Mouse (Mus musculus) T-cell, adult 2 months (primary cell): ENCODE measurements around the gene Eif3a.
A peak's percentile ranks its signal among the peaks of the same experiment; 100 is the strongest.

Source experiments
- DNase-seq: peaks from one replicate; pipeline ENCODE4 v3.0.0; 2022; ENCODE audit warnings: low spot score

The Eif3a gene

GRCm38 (mm10) chr19:60758896-60759835 is 31.3 kb downstream of the Eif3a start:
- DNase-seq: no peak

- no peak for DNase-seq
These were observed 33.2 kb downstream of the Eif3a start for GRCm38 (mm10) chr19:60757099-60757785.

DNA sequence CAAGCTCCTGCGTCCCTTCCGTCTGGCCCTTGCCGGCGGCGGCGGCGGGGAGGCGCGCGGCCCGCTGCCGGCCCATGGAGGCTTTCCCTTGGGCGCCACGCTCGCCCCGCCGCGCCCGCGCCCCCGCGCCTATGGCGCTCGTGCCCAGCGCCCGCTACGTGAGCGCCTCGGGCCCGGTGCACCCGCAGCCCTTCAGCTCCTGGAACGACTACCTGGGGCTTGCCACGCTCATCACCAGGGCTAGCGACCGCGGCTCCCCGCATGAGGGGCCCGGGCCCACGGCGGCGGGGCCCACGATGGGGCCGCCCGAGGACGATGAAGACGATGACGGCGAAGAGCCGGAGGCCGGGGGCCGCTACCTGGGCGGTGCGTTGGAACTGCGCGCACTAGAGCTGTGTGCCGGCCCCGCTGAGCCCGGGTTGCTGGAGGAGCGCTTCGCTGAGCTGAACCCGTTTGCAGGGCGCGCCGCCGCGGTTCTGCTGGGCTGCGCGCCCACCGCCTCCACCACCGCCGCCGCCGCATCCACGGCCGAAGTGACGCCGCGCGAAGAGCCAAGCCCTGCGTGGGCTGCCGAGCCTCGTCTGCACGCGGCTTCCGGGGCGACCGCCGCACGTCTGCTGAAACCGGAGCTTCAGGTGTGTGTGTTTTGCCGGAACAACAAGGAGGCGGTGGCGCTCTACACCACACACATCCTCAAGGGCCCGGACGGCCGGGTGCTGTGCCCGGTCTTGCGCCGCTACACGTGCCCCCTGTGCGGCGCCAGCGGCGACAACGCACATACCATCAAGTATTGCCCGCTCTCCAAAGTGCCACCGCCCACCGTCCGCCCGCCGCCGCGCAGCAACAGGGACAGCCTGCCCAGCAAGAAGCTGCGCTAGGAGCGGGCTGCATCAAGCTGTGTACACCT is 34.0 kb downstream of the Eif3a start:
- DNase-seq: peak; percentile 70

GRCm38 (mm10) chr19:60755438-60756191 is 34.8 kb downstream of the Eif3a start, which contains the start of gene Nanos1:
Nanos1 (plus strand) TSS chr19:60755987.
- DNase-seq: peak; percentile 92

- DNase-seq: no peak
These were observed 42.7 kb downstream of the Eif3a start for GRCm38 (mm10) chr19:60747801-60748200.

DNA sequence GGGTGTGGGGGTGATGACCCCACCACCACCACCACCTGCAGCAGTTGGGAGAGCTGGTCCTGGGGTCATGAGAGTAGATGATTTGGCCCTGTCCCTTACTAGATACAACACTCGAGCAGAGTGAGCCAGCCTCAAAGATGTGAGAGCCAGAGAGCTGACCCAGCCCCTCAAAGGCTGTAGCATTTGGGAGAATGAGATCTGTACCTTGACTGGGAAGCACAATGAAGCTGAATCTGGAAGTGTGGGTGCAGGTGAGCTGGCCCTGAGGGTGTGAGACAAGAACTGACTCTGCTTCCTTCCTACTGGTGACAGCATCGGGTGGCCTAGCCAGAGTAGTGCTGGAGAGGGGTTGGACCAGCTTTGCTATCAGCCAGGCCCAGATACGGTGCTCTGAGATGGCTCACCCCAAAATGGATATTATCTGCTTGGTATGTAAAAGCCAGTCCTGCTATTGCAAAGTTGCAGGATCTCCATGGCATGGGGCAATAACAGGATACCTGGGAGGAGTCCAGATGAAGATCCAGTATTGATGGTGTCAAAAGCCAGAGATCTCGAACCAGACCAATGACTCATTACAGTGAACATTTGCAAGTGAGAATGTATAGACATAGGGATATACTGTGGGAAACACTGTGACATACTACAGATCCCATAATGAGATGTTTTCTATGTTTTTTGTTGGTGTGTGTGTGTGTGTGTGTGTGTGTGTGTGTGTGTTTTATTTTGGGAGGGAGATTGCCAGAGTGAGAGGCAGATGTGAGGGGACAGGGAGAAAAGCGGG is 46.5 kb downstream of the Eif3a start:
- DNase-seq: no peak

DNA sequence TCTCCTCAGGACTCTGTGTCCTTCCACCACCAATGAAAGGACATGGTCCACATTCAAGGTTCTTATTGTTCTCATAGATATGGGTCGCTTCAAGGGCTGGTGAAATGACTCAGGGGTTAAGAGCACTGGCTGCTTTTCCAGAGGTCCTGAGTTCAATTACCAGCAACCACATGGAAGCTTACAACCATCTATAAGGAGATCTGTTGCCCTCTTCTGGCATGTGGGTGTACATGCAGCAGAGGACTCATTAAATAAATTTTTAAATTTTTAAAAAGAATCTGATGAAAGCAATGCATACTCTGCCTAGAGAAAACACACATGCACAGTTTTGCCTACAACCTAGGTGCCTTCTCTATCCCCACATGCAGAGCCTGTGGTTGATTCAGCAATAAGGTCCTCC is 49.9 kb downstream of the Eif3a start:
- no peak for DNase-seq

GRCm38 (mm10) chr19:60731966-60732365 is 58.5 kb downstream of the Eif3a start:
- DNase-seq: no peak

- DNase-seq: no peak
These were observed 59.2 kb downstream of the Eif3a start for GRCm38 (mm10) chr19:60731299-60731698.

- peak; percentile 54 for DNase-seq
These were observed 60.1 kb downstream of the Eif3a start for GRCm38 (mm10) chr19:60730281-60730852.

DNA sequence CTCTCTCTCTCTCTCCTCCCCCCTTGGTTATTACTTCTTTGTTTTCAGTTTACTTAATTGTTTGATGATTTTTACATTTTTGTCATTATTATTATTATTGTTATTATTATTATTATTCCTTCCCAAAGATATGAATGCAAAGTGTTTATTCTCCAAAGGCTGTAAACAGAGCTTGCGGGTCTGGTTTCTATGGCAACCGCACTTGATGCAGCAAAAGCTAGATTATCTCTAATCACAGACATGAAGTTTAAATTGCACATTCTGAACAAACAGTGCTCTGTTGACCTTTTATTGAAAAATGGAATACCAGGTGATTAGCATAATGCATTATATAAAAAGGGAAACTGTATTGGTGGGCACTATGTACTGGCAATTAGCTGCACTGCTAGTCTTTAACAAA is 74.1 kb downstream of the Eif3a start:
- no peak for DNase-seq

GRCm38 (mm10) chr19:60712577-60712976 is 77.9 kb downstream of the Eif3a start:
- no peak for DNase-seq
